Mouse (Mus musculus): ENCODE data around the gene Smc6.

Gene Smc6

DNA sequence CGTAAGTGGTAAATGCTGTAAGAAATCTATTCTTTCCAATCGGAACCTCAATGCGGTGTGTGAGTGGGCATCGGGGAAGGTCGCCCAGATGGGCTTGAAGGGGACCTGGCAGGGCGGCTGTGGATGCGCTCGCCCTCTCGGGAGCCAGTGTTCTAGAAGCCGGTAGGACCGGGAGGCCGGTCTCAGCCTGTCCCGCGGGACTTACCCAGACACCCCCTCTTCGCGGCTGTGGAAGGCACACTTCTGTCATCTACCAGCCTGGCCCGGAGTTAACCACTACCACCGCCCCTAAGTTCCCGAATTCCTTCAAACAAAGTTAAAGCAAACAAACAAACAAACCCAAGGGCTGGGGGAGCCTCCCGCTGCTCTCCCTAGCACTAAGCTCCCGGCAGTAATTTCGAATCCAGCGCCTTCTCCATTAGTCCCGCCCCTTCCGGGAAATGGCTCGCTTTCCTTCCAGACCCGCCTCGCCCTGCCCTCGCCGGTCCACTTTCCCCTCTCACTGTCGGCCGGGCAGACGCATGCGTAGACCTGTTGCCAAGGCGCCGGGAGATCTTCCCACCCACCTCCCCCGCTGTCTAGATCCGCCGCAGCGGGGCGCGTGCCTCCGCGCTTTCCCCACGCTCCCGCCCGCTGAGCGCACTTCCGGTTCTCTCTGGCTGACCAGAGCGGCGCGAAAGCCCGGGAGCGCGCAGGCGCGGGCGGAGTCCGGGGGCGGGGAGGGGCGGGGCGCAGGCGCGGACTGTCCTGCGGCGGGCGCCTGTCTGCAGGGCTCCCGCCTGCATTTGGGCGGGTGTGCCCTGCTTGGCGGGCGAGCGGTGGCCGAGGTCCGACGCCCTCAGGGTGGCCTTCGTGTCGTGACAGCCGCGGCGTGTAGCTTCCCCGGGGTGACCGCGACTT is at the start of gene Smc6, which contains the start of gene Gen1:
Gene Smc6 (plus strand): TSS at position 505 of the 900 bp plus-strand sequence.
Gene Gen1 (minus strand): TSS at position 420 of the 900 bp plus-strand sequence.
- DNase-seq, result peak; percentile 92

DNA sequence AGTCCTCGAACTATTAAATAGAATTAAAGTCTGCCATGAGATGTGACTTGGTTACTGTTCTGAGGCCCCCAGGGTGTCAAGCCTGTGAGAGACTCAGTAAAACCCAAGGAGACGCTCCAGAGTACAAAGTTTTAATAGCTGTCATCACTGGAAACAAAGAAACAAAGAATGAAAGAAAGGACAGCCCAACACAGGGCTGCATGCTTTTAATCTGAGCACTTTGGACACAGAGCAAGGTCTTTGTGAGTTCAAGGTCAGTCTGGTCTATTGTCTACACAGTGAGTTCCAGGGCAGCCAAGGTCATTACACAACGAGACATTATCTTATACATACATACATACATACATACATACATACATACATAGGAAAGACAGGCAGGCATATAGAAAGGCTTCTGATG is 49.2 kb upstream of the Smc6 start:
- DNase-seq, result no peak

DNA sequence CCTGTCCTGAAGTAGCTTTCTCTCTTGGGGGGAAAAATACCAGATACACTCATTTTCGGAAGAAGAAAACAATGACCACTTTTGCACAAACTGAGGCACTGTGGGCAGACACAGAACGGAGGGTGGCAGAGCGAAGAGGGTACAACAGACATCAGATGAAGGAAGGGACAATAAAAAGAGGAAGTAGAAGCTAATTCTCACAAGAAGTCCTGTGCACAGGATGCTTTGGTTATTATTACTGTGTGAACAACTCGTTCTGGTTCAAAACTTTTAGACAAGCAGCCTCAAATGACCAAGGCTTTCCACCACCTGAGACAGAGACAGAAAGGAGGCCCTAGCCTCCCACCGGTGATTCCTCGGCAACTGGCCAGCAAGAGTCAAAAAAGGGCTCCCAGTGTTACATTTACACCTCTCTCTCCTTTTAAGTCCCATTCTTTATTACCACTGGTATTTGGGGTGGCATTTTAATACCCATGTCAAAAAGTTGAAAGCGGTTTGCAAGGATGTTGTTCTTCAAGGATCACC is 47.9 kb upstream of the Smc6 start:
- DNase-seq, result no peak

DNA sequence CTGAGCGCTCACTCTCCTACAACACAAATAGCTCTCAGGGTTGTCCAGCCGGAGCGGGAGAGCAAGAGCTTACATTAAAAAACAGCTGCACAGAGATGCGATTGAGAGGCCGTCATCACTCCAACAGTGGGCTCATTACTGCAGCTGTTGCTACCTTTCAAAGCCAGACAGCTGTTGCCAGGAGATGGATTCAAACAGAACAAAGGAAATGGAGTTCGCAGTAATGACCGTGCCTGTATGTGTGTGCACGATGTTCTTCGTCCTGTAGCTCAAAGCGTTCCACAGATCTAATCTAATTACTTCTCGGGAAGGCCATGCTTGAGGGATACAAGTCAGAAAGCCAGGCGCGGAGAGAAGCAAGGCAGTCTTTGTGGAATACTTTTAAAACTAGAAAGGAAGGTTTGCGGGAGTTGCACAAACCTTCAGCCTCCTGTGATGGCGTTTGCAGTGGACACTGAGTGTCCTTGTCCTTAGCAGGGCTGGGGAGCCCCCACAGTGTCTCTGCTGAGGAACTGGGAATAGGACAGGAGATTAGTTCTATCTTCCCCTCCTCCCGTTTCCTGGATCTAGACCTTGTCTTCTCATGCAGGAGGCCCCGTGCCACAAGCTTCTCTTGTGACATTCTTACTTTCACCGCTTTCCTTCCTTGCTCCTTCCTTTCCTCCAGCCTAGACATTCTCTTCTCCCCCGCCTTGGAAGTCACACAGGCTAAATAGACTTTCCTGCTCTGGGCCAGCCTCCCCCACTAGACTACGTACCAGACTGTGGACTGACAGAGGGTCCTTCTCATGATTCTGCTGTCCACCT is 44.0 kb upstream of the Smc6 start:
- DNase-seq, result no peak

DNA sequence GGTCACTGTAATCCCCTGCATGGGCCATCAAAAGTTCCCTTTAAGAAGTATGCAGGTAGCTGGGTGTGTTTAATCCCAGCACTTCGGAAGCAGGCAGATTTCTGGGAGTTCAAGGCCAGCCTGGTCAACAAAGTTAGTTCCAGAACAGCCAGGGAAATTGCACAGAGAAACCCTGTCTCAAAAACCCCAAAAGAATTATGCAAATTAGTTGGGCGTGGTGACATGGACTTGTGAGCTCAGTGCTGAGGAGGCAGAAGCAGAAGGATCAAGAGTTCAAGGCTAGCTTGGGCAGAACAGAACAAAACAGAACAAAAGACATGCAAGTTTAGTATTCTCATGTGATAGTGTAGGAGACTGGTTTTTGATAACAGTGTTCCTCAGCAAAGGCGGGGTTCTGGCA is 43.1 kb upstream of the Smc6 start:
- DNase-seq, result no peak

DNA sequence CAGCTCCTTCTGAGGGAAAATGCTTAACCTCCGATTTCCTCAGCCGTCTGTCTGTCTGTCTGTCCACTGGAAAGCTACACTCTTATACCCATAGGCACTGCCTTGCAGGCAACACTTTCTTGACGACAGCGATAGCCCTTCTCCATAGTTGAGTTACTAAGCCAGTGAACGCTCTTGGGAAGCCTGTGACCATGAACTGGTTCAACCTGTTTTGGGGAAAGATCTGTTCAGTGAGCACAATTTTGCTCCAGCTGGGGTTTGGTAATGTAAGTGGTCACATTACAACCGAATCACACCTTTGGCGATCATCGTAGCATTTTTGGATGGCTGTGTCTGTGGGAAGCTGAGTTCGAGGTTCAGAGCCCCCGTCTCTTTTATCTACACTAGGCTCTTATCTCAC is 42.6 kb upstream of the Smc6 start:
- DNase-seq, result no peak

DNA sequence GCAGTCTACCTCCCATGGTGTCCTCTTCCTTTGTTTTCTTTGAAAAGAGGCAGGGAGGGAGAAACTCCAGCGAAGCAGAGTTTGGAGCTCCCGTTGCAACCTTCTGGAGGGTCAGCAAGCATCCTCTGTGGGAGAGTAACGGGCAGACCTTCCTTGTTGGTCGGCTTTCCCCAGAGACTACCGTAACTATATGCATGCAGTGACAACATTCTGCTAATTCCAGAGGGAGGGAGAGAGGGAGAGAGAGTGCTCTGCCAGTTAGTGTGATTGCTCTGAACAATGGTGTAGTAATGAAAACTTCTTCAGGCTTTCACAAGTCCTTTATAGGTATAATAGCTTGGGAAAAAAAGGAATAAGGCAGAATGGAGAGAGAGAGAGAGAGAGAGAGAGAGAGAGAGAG is 41.0 kb upstream of the Smc6 start:
- no peak for DNase-seq

DNA sequence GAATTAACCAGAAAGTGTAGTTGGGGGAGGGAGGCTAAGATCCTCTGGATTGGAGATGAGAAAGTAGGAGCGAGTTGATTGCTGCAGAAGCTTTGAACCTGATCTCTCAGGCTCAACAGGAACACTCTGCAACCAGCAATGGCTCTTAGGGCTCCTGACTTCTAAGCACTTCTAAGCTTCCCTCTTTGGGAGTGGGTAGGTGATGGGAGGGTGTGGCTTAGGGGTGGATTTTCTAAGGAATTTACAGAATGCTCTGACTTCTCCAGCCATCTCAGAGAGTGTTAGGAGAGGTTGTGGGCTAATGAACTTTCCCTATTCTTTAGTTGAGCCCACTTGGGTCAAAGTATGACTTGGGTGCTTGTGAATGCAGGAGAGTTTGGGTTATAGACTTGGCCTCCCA is 39.6 kb upstream of the Smc6 start:
- DNase-seq, result no peak

DNA sequence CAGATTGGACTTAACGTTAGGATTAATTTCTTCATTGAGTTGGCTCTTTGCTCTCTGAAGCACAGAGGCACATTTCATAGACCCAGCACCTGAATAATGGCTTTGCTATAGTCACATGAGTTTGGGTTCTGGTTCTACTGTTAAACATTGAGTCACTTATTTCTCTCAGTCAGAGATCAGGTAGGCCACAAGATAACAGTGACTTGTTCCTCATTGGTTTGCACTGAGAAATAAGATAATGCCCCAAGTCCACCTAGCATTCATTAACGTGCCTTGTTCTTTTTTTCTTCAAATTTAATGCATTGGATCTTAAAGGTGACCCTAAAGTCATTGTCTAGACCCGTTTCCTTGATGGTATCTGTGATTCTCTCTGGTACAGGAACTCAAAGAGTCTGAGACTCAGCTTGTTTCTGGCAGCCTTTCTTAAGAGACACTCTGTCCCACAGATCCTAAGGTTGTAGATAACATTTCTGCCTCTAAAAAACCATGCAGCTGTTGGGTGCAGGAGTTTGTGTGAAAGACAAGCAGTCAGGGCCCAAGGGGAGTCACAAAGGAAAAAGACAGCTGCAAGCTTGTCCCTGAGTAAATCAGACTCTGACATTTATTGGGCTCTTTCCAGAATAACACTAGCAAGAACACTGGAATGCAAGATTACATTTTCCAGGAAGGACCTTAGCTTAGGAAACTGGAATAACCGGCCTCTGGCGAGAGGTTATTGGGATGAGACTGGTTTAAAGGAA is 39.0 kb upstream of the Smc6 start:
- no peak for DNase-seq

DNA sequence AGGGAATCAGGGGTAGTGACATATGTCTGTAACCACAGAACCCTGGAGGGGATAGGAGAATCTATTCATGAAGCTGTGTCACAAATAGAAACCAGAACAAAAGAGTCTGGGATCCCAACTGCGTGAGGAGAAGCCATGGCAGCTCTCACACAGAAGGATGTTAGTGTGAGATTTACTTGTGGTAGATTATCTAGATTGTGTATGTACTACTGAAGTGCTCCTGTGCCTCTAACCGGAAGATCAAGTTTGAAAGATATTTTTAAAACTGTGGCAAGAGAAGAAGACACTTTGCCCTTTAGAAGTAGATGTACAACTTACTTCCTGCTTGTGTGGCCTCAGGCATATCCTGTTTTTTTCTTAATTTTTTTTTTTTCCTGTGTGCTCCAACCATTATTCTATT is 35.4 kb upstream of the Smc6 start:
- DNase-seq, result no peak

DNA sequence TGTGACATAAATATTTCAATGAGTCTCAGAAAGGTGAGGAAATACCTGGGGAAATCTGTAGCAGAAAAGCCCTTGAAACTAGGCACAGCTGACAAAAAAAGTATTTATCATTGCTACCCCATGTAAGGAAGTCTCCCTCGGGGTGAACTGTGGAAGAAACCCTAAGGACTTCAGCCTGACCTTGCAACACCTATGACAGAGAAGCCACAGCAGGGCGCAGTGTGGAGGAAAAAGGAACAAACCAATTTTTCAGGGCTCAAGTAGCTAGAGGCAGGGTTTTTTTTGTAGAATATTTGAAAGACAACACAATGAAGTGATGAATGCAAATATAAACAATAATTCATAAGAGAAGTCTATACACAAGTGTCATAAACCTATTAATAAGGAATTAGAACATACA is 29.7 kb upstream of the Smc6 start:
- no peak for DNase-seq

DNA sequence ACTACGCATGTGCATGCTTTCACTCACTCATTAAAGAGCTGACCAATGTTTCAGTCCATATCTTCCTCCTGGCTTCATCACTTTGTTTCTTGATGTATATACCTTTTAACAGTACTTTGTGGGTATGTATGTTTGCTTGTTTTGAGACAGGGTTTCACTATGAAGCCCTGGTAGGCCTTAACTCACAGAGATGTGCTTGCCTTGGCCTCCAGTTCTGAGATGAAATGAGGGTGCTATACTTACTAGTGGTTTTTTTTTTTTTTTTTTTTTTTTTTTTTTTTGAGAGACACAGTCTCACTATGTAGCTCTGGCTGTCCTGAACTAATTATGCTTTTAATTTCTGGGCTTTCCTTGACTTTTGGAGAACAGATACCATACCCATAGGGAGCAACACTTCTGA is 18.2 kb upstream of the Smc6 start:
- DNase-seq, result no peak

DNA sequence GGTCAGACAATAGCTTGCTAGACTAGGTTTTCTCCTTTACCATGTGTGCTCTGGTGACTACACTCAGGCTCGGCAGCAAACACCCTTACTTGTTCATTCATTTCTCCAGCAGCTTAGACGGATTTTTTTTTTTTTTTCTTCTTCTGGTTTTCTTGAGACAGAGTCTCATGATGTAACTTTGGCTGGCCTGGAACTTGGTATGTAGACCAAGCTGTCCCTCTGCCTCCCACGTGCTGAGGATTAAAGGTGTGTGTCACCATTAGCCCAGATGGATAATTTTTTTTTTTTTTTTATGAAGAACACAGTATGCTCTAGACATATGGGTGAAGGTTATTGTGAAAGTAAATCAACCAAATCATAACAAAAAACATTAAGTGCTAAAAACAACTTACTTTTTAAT is 15.4 kb upstream of the Smc6 start:
- DNase-seq, result no peak

DNA sequence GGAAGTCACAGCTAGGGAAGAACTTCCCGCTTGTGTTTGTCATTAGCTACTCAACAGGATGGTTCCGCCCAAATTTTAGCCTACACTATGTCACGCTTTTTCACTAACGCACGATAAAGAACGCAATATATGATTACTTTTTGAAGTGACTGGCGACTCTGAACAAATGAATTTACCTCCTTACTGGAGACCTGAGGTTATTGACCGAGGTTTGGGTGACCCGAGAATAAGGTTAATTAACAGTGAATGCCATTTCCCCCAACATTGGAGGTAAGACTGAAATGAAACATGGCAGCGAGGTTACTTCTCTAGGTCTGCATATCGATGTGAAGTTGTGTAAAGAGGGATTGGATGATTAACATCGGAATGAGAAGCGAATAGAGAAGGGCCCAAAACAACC is 791 bp upstream of the Smc6 start:
- DNase-seq, result peak; percentile 13

DNA sequence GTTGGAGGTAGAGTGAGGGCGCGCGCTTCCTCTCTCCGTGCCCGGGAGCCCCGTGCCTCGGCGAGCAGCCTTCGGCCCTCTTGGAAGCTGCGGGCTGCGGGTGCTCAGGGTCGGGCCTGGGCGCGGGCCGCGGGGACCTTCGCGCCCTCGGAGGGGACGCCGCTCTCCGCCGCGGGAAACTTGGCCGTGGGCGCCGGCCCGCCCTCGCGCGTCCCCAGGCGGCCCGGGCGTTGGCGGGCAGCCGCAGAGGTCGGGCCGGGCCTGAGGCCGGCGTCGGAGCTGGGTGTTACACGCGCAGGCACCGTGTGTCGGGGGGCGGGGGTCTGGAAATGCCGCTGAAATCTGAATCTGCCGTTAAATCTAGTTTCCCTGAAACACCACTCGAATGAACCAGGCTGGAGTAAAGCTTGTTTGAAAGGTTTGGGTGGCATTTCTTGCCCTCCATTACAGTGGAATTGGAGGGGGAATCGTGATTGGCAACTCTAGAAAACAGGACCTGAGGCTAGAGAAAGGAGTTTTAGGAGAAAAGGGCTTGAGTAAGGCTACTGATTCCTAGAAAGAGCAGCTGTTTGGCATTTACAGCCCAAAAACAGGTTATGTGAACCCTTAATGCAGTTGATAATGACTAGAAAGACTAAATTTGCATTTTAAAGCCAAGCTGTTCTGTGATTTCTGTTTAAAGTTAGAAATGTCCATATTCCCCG is 748 bp downstream of the Smc6 start:
- DNase-seq, result no peak

DNA sequence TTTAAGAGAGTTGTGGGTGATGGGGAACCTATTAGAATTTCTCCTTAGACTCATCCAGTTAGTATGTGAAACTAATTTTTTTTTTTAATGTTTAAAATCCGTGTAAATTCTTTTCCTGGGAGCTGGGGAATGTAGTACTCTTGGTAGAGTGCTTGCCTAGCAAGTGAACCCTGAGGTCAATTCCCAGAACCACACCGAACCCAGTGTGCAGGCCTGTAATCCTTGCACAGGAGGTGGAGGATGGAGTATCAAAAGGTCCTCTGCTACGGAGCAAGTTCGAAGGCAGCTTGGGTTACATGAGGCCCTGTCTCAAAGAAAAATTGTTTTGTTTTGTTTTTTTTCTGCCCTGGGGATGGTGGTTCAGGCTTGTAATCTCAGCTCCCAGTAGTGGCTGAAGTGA is 1.3 kb downstream of the Smc6 start:
- DNase-seq, result peak; percentile 13

DNA sequence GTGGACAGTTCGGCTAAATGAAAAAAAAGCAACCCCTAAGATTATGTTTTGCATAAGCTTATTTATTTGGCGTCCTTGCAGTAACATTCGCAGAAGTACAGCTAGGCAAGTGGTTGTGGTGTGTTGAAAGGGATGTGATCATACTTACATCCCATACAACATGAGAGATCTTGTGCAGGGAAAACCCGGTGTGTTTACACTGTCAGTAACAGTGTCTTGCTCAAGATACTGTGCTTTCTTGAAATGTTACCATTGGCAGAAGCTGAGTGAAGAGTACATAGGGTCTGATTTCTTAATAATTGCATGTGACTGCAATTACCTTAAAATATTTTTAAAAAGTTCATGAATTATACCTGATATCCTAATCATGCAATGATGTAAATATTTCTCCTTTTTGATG is 6.9 kb downstream of the Smc6 start:
- no peak for DNase-seq

DNA sequence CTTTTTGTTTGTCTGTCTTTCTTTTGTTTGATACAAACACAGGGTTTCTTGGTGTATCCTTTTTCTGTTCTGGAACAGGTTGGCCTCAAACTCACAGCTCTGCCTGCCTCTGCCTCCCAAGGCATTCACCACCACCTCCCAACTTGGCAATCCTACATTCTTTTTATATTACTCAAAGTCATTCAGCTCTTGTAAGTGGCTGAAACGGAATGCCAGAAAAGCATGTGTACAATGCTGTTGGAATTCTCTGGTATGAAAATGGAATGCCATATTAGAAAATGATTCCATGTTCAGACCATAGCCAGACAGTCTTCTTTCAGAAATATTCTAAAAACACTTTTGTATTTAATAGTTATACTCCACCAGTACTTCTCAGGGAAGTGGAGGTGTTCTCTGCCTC is 7.5 kb downstream of the Smc6 start:
- DNase-seq, result no peak

DNA sequence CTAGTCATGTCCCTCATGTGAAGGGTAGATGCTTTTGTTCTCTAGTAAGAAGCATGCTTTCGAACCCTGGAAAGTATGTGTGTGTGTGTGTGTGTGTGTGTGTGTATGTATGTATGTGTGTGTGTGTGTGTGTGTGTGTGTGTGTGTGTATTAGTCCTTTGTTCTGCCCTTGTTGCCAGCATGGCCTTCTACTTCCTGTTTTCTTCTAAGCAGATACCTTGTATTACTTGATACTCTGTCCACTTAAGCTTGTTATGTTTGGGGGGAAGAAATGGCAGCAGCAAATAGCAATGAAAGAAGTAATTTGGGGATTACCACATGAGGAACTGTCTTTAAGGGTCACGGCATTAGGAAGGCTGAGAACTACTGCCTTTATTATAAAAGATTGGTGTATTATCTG is 10.9 kb downstream of the Smc6 start:
- no peak for DNase-seq

DNA sequence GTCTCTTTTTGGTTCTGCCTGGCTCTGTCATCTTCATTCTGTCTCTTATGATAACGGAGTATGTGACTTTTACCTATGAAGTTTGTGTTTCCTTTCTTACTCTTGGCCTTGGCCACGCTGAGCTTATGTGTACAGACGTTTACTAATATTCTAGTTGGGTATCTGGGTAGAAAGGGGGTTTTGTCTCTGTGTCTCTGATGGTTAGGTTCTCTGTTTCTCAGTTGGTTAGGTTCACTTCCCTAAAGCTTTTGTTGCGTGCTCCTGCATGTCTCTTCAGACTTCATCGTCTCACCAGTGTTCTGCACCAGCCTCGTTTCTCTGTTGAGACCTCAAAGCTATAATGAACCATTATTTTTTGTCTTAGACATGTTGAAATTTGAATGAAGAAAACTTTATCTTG is 11.5 kb downstream of the Smc6 start:
- DNase-seq, result no peak

DNA sequence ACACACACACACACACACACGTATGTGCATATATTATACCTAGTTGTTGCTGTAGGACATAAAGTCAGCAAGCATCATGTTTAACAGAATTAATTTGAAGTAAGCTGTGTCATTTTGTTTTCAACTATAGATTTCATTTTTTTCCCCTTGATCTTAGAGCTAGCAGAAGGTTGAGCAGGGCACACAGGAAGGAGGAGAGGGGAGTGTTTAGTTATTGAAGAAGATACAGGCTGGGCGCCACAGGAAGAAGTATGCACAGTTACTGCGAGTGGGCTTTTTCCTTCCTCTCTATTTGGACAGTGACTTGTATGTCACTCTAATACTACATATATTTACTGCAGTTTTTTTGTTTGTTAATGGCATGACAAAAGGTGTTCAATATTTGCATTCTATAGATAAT is 14.2 kb downstream of the Smc6 start:
- no peak for DNase-seq

DNA sequence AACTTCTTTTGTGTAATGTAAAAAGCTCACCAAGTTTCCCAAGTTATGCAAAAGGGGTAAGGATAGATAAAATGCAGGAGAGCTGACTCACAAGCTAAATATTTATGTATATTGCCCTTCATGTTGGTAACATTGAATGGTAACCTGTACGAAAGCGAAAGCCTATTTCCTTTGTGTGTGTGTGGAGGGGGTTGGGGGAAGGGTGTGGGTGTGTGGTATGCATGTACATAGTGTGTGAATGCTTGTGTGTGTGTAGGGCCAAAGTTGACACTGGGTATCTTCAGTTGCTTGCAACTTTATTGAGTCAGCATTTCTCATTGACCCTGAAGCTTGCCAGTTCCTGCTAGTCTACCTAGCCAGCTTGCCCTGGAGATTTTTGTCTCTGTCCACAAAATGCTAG is 15.9 kb downstream of the Smc6 start:
- DNase-seq, result no peak

DNA sequence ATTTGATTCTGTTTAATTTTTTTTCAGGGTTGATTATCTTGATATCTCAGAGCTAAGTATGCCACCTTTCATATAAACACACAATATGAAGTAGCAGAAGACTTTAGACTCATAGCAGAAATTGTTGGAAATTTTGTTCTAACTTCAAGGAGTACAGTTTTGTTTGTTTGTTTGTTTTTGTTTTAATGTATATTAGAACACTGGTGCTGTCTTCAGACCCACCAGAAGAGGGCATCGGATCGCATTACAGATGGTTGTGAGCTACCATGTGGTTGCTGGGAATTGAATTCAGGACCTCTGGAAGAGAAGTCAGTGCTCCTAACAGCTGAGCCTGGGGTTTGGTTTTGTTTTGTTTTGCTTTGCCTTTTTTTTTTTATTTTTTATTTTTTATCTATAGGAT is 20.7 kb downstream of the Smc6 start:
- no peak for DNase-seq
